Mouse (Mus musculus) heart, adult 9 months (tissue): Measurements from ENCODE around the gene Myod1.
A peak's percentile ranks its signal among the peaks of the same experiment; 100 is the strongest.

Experiments
- DNase-seq, 2 experiments: peaks; one replicate each; pipeline ENCODE4 v3.0.0; 2022; ENCODE audit warnings: low spot score in 2 of 2

Myod1 gene

GRCm38 (mm10) chr7:46391701-46392100 lies 15.4 kb downstream of the Myod1 start:
- DNase-seq = no peak

DNA sequence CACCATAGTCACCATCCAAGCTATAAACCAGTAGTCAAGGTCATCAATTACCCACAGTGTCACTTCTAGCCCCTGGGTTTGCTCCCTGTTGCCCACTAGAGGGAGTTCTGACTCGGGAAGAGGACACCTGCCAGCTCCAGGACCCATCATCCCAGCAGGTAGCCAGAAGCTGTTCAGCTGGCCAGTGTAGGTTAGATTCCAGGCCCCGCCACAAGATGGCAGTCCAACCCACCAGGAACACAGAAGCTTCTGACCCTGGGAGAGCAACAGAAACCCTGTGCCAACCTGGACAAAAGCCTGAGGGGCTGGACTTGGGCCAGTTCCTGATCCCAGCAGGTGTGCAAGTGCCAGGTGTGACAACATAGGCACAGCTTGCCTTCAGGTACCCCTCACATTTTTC lies 16.8 kb downstream of the Myod1 start:
- DNase-seq = peak; percentile 37 to 51

DNA sequence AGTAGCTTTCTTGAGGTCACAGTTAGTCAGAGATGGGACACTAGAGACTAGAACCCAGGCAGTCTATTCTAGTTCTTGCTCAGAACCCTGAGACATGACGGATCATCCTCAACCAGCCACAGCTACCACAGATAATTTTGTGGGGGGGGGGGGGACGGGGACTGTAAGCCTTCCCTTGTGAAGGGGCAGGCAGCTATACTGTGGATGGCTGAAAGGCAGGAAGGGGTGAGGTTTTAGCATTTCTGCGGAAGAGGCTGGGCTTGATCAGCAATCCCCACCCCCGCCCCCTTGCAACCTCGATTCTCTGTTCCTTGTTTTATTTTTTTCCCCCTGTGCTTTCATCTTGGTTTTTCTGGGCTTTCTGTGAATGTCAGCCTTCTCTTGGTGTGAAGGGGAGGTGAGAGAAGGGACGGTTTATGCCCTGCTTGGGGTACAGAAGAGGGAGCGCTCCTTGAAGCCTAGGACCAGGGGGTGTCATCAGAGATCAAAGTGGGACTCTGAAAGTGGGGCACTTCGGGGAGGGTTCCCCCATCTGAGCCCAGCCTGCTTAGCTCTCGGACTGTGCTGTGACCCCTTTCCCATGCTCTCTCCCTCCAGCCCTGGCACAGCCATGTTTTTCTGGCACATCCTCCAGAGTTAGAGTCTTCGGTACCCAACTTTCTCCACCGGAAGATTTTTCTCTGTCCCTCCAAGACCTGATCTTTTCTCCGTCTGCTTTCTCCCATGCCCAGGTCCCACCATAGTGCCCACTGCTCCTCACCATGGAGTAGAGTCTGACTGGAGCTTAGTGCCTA lies 17.6 kb downstream of the Myod1 start:
- DNase-seq = no peak

DNA sequence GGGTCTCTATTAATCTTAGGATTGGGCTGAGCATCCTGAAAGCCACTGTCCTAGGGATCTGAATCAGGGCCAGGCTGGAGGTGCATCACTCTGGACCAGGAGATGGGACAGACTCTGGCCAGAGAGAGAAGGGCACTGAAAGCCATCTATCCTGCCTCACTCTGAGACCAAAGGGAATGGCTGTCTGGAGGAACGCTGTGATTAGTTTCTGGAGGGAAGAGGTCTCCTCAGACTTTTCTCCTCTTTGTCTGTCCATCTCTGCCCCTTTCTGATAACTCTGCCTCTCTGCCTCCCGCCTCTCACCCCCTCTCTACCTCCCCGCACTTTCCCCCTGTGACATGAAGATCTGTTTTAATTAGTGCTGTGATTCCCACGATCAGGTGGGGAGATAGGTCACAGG lies 18.7 kb downstream of the Myod1 start:
- no peak for DNase-seq

- DNase-seq = no peak
These were observed 19.3 kb downstream of the Myod1 start for GRCm38 (mm10) chr7:46395571-46395970.

DNA sequence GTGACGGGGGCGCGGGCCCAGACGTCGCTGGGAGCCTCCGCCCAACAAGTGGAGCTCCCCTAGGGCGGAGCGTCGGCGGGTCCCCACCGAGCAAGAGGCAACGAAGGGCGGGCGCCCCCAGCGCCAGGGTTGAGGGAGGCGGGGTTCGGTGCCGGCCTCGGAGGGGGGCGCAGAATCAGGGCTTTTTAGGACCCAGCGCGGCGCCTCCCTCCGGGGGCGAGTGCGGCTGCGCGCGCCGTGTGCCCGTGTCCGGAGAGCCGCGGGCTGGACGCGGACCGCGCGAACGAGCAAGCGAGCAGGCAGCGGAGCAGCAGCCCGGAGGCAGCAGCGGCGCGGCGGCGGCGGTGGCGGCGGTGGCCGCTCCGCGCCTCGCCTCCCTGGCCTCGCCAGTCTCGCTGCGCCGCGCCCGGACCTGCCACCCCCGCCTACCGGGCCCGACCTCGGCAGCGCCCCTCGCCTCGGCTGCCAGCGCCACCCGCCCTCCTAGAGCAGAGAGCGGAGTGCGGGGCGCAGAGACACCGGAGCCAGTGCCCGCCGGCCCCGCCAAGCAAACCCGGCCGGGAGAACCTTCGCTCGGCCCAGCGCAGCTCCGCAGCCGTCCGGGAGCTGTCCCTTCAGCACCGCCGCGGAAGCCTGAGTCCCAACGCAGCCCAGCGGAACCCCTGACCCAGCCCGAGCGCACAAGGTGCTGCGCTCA lies 20.1 kb downstream of the Myod1 start, which contains the start of gene Kcnc1:
Gene Kcnc1, plus strand, starts transcription at position 267 of the 697 bp plus-strand sequence.
- DNase-seq = peak; percentile 16 to 35

DNA sequence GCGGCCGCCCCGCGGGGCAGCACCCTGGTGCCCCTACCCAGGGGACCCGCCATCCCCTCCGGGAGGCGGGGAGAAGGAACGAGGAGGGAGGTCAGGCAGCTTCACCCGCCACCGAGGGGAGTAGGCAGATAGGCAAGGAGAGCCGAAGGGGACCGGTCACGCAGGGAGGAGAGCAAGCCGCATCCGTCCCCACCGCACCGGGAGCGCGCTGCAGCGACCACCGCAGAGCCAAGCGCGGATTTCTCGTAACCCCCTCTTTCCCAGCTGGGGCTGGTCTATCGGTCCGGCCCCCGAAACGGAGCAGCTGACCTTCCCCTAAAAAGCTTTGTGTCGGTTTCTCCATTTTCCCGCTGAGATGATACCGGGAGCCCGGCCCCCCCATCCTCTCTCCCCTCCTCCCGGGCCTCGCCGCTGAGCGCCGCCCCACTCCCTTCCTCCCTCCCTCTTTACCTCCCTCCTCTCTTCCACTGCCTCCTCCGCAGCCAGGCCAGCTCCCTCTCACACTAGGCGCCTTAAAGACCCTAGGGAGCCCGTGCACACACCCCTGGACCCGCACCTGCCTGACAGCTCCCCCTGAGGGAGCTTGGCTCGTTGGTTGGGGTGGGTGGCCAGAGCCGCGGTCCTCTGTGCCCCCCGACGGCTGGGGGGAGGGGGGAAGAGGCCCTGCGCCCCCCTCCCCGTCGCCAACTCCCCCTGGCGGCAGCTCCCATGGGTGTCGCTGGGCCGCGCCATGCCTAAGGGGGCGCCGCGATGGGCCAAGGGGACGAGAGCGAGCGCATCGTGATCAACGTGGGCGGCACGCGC lies 20.9 kb downstream of the Myod1 start:
- DNase-seq = no peak

- DNase-seq = no peak
These were observed 21.6 kb downstream of the Myod1 start for GRCm38 (mm10) chr7:46397732-46398333.

DNA sequence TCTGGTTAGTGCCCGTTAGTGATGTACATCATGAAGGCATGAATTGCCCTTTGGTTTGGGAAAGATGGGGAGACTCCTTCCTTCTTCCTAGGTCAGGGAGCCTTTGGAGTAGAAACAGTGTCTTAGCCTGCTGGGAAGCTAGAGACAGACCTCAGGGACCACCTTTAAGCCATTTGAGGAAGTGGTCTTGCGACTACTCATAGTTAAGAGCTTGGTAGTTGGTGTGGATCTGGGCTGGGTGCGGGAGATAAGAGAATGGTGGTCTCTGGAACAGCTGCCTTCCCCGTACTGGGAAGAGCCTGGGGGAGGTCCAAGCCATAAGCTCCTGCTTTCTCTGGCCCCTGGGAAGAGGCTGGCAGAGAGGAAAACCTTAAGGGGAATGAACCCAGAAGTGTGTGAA lies 22.3 kb downstream of the Myod1 start:
- DNase-seq = no peak

- DNase-seq = no peak
These were observed 23.4 kb downstream of the Myod1 start for GRCm38 (mm10) chr7:46399676-46400075.

GRCm38 (mm10) chr7:46400346-46400745 lies 24.1 kb downstream of the Myod1 start:
- no peak for DNase-seq

DNA sequence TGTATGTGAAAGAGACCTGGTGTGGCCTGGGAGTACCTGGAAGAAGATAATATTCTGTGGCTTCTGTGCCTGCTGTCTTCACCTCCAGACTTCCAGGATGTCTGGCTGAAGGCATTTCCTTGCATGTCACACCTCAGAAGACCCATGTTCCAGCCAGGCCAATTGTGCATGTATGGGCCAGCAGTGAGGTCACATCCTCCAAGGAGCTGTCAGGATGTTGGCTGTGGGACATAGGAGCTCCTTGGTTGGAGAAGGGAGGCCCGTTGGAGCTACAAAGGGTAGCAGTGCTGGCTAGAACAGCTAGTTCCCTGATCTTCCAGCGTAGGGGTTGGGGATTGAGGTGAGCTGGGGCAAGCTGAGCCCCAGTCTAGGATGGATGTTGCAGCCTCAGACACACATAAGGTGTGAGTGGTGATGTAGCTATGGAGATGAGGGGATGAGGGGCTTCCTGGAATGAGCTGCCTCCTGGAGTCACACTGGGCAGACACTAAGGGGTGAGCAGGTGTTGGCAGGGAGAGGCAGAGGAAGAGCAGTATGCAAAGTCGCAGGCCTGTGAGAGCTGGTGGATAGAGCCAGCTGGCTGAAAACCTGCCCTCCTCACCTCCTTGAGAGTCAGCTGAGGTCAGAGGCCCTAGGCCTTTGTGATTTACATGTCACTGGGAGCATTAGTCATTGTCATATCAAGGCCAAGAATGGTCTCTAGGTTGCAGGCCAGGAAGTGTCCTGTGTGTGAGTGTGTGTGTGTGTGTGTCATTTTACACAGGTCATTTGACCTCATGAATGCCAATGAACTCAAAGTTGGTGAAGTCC lies 25.3 kb downstream of the Myod1 start:
- DNase-seq = no peak

- no peak for DNase-seq
These were observed 27.6 kb downstream of the Myod1 start for GRCm38 (mm10) chr7:46403616-46404485.

DNA sequence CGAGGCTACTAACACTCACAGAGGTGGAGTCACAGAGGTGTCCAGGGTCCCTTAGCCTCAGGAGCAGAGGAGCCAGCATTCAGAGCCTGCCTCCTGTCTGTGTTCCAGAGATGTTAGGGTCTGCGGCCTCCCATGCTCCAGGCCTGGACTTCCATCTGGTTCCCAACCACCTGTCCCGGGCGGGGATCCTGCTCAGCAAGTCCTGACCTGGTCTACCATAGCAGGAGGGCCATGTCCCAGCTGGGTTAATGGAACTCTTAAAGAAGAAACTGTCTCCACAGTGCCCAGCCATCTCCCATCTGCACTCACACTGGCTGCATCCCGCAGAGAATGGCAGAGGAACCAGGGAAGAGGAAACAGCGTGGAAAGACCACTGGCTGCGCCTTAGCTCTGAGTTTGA lies 28.5 kb downstream of the Myod1 start:
- no peak for DNase-seq

DNA sequence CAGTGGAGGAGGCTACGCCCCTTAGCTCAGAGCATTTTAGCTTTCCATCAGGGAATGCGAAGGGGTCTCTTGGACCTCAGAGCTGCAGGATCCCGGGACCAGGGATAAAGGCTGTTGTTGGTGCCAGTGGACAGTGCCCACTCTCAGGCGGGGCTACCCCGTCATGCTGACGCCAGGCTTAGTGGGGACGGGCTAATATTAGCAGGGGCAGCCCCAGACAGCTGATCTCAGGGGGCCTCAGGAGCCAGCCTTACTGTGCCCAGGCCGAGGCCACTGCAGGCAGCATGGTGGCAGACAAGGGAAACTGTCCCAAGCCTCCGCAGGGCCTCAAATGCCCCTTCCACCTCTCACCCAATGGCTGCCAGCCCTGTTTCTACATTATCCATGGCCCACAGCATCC lies 32.3 kb downstream of the Myod1 start:
- no peak for DNase-seq

- no peak for DNase-seq
These were observed 33.0 kb downstream of the Myod1 start for GRCm38 (mm10) chr7:46409204-46409789.

GRCm38 (mm10) chr7:46410727-46411126 lies 34.5 kb downstream of the Myod1 start:
- no peak for DNase-seq

- no peak for DNase-seq
These were observed 36.5 kb downstream of the Myod1 start for GRCm38 (mm10) chr7:46412823-46413222.

GRCm38 (mm10) chr7:46413959-46414725 lies 37.9 kb downstream of the Myod1 start:
- DNase-seq = no peak
